Mouse (Mus musculus) erythroblast, embryonic 14.5 days (primary cell): ENCODE results near the gene Zranb3. TPM values are rescaled to one million over a fixed set of nuclear protein-coding genes. Genes with fewer than 3 reads are reported as not detected.

Experiments used
- H3K27me3 ChIP-seq: 2 replicates; pipeline ENCODE4 v1.6.1; 2012; ENCODE audit warnings: inconsistent platforms; ENCODE audit not compliant: control insufficient read depth
- H3K36me3 ChIP-seq: 2 replicates; pipeline ENCODE4 v1.6.1; 2012; ENCODE audit warnings: mild to moderate bottlenecking, inconsistent platforms; ENCODE audit not compliant: control insufficient read depth
- H3K4me1 ChIP-seq: 2 replicates; pipeline ENCODE4 v1.6.1; 2012; ENCODE audit warnings: inconsistent platforms; ENCODE audit not compliant: control insufficient read depth
- H3K4me3 ChIP-seq: replicated peaks from 2 replicates; pipeline ENCODE3; 2012; ENCODE audit warnings: moderate library complexity, mild to moderate bottlenecking, inconsistent platforms
- H3K9me3 ChIP-seq: 2 replicates; pipeline ENCODE4 v1.6.1; 2012; ENCODE audit warnings: low read length, inconsistent platforms, mixed read lengths; ENCODE audit not compliant: control insufficient read depth
- GATA1 ChIP-seq: IDR thresholded peaks from 2 replicates; pipeline ENCODE4 v1.6.1; 2012; ENCODE audit warnings: low read length, inconsistent platforms, mixed read lengths
- TAL1 ChIP-seq: IDR thresholded peaks from 3 replicates; pipeline ENCODE4 v1.6.1; 2012; ENCODE audit warnings: low read length, inconsistent platforms, mixed read lengths
- polyA plus RNA-seq: library from polyadenylated mRNA; stranded (reverse); fragments of >175 nt; gene quantifications from 2 replicates; pipeline ENCODE4 v1.2.3, GENCODE M21; 2012

The Zranb3 gene
- polyA plus RNA-seq, 1 experiment = 0.08 TPM

DNA sequence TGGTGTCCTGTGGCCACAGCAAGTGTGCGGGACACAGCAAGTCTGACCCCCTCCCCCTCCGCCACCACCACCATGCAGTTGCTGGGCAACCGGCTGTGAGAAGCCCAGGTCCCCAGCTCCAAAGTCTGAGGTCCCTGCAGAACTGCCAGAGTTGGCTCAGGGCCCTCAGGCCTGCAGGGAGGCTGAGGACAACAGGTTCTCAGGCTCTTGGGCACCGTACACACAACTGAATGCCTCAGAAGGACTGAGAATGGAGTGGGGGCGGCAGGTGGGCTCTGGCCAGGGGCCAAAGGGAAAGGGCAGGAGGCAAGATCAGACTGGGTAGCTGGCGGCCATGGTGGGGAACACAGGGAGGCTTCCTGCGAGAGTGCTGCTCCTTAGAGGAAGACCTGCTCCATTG lies 20.0 kb downstream of the Zranb3 start:
- H3K4me3 ChIP-seq = no peak overlapping the region
- H3K27me3 ChIP-seq = no peaks in the 10 kb centered on the region
- peaks cover 31% of the 10 kb centered on the region for H3K36me3 ChIP-seq
- TF ChIP-seq GATA1 (no peak), TAL1 (no peak)
- H3K4me1 ChIP-seq = no peaks in the 10 kb centered on the region; the same call in none of the 2 replicates
- no peaks in the 10 kb centered on the region for H3K9me3 ChIP-seq

DNA sequence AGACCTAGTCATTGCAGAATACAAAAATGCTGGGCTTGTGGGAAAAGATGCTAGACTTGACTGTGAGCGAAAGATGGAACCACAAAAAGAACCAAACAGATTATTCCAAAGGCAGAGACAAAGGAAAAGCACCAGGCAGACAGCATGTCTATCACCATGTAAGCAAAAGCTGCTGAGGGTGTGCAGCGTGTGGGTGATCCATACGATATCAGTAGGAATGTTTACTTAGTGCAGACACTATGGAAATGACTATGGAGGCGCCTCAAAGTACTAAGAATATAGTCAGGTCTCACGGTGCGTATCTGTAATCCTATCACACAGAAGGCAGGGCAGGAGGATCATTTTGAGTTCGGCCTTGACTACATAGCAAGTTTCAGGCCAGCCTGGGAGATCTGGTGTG lies 21.0 kb downstream of the Zranb3 start:
- Histone ChIP-seq H3K27me3 (no peaks in the 10 kb centered on the region), H3K36me3 (peaks cover 33% of the 10 kb centered on the region), H3K9me3 (no peaks in the 10 kb centered on the region), H3K4me1 (no peaks in the 10 kb centered on the region; the same call in none of the 2 replicates), H3K4me3 (no peak overlapping the region)
- TF ChIP-seq TAL1 = no peak
- no peak for TF ChIP-seq GATA1

DNA sequence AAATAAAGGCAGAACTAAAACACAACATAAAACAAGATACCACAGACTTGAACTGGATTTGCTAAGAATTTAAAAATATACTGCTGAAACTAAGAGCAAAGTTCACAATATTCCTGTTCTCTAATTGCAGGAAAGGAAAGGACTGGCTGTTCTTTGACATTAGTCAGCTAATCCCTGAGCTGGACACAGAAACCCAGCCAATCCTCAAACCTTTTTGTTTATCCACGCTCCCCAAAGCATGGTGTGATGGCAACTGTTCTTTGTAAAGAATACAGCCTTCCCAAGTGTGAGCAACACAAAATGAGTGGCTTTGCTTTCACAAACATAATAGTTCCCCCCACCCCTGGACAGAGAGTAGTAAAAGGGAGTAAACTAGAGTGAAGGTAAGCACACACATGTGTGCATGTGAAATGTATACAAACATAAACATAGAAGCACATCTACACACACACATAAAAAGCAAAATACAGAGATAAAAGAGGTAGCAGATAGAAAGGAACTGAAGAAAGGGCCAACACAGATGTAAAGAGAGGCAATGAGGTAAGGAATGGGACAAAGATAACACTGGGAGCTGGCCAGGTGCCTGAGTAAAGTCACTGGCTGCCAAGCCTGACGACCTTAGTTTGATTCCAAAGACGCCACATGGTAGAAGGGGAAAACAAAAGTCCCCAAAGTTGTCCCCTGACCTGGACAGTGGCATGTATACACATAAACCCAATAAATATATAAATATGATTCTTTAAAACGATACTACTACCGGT lies 21.7 kb downstream of the Zranb3 start:
- no peaks in the 10 kb centered on the region for H3K27me3 ChIP-seq
- no peaks in the 10 kb centered on the region for H3K9me3 ChIP-seq
- no peak for TF ChIP-seq GATA1
- TF ChIP-seq TAL1 = no peak
- H3K36me3 ChIP-seq = peaks cover 30% of the 10 kb centered on the region
- H3K4me3 ChIP-seq = no peak overlapping the region
- no peaks in the 10 kb centered on the region; the same call in none of the 2 replicates for H3K4me1 ChIP-seq

DNA sequence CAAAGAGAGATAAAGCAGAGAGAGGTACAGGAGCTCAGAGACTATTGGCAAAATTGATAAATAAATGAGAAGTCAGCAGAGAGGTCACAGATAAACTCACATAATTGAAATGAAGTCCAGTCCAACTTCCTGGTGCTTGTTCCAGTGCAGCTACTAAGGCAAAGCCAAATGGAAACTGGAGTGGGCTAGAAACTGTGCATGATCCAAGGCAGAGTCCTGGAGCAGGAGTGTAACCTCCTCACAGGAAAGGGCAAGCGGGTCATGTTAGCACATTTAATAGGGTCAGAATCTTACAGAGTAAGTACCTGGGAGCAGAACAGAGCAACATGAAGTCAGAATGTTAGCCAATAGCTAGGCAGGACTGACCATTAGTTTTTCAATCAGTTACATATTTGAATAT lies 24.2 kb downstream of the Zranb3 start:
- H3K4me3 ChIP-seq = no peak overlapping the region
- peaks cover 27% of the 10 kb centered on the region for H3K36me3 ChIP-seq
- H3K4me1 ChIP-seq = no peaks in the 10 kb centered on the region; the same call in none of the 2 replicates
- H3K27me3 ChIP-seq = no peaks in the 10 kb centered on the region
- TF ChIP-seq TAL1 (no peak), GATA1 (no peak)
- no peaks in the 10 kb centered on the region for H3K9me3 ChIP-seq

DNA sequence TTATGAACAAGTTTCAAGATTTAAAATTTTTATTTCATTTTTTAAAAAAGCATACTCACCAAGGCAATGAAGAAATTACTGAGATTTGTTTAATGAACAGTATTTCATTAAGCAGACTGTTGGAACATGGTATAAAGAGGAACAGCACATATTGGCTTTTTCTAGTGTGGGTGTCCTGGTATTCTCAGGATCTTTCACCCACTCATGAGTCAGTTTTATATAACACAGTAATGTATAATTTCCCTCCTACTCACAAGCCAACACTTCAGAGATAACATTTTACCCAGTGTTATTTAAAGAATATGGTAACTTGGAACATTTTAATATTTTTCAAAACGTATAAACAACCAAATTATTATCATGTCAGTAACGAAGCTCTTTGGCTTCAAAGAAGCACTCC lies 25.1 kb downstream of the Zranb3 start:
- peaks cover 20% of the 10 kb centered on the region for H3K36me3 ChIP-seq
- H3K4me3 ChIP-seq = no peak overlapping the region
- H3K4me1 ChIP-seq = no peaks in the 10 kb centered on the region; the same call in 1 of the 2 replicates
- no peaks in the 10 kb centered on the region for H3K9me3 ChIP-seq
- TF ChIP-seq GATA1 (no peak), TAL1 (no peak)
- H3K27me3 ChIP-seq = no peaks in the 10 kb centered on the region

DNA sequence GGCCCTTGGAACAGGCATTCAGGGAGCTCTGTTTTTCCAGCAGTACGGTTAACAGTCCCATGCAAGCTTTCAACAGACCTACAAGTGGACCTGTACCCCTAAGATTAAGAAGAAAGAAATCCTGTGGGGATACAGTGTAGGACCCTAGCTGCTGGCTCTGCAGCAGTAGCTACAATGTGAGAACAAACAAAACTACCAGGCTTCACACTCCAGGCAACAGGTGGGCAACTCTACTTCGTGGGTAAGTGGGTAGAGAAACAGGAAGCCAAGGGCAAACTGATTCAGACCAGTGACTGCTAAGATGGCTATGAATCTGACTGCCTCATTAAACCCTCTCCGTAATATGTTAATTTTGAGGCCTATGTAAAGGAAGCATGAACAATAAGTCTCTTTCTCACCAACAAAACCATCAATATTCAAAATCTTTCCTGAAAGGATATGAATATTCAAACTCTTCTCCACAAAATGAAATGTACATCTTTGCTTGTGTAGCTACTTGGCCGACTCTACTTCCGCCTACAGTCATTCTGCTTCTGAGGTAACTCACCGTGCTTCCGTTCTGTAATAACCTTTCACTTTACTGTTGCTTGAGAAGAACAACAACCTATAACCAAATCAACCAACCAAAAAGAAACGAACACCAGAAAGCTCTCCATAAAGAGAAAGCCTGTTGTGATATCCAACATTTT lies 25.9 kb downstream of the Zranb3 start:
- H3K4me3 ChIP-seq = no peak overlapping the region
- TF ChIP-seq GATA1 (no peak), TAL1 (no peak)
- H3K36me3 ChIP-seq = peaks cover 16% of the 10 kb centered on the region
- no peaks in the 10 kb centered on the region for H3K27me3 ChIP-seq
- H3K4me1 ChIP-seq = no peaks in the 10 kb centered on the region; the same call in 1 of the 2 replicates
- no peaks in the 10 kb centered on the region for H3K9me3 ChIP-seq

DNA sequence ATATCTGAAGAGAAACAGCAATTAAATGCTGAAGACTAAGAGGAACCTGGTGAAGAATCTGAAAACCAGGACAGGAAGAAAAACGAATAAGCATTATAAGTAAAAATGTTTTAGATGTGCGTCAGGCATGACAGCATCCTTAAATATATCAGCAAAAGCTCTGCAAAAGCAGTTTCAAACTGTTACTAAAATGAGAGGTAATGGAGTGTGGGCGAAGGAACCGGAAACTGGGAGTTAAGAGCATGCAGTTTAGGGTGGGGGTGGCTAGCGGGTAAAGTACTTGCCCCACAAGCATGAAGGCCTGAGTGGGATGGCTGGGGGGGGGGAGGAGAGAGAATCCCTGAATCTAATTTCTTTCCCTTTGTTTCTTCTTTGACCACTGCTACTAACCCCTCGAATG lies 29.8 kb downstream of the Zranb3 start:
- Histone ChIP-seq H3K9me3 (no peaks in the 10 kb centered on the region), H3K4me1 (peaks cover 10% of the 10 kb centered on the region), H3K27me3 (no peaks in the 10 kb centered on the region), H3K36me3 (peaks cover 9% of the 10 kb centered on the region), H3K4me3 (no peak overlapping the region)
- no peak for TF ChIP-seq GATA1
- TF ChIP-seq TAL1 = no peak

DNA sequence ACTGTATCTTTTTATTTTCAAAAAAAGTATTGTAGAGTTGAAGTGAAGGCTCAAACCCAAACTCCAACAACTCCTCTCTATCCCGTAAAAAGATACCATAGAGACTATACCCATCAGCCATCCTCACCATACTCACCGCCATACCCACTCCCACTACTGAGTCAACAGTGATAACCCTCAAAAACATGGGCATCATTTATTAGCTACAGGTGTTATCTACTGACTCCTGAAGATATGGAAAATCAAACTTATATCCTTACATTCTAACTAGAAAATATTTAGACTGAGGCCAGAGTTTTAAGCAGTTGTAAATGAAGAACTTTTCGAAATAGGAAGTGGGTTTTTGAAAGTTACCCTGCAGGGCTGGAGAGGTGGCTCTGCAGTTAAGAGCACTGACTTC lies 32.8 kb downstream of the Zranb3 start:
- H3K9me3 ChIP-seq = 0 out of 2 replicates have a peak, but pooled peaks cover 2% of the 10 kb centered on the region
- H3K4me3 ChIP-seq = no peak overlapping the region
- no peak for TF ChIP-seq GATA1
- no peak for TF ChIP-seq TAL1
- peaks cover 12% of the 10 kb centered on the region for H3K4me1 ChIP-seq
- H3K27me3 ChIP-seq = no peaks in the 10 kb centered on the region
- peaks cover 12% of the 10 kb centered on the region for H3K36me3 ChIP-seq

DNA sequence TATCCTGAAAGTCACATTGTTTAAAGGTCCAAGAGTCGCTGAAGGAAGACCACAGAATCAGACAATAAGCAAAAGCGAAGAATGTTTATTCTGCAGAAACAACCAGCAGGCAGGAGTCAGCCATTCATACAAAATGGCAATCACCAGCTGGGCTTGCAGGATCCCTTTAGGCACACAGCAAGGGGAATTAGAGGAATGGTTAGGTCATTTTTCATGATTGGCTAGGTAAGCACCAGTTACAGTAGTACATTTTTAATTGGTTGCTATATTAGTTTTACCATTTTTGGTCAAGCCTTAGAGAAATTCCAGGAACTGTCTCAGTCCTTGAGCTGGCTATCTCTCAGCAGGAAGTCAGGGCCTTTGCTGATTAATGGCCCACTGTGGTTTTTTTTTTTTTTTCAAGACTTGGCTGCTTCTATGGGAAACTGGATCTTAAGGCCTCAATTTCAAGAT lies 33.9 kb downstream of the Zranb3 start:
- TF ChIP-seq TAL1 = no peak
- Histone ChIP-seq H3K4me3 (no peak overlapping the region), H3K4me1 (peaks cover 14% of the 10 kb centered on the region)

More for the DNA sequence above, 33.9 kb downstream of the Zranb3 start:
- Histone ChIP-seq H3K36me3 (peaks cover 13% of the 10 kb centered on the region), H3K9me3 (0 out of 2 replicates have a peak, but pooled peaks cover 2% of the 10 kb centered on the region), H3K27me3 (no peaks in the 10 kb centered on the region)
